Comparison of ENCODE assay signal across 1 mouse cellular context in genomic region chr12:102719552-102720315, GRCm38 (mm10).
TF ChIP-seq lines count a peak whose summit lies in the region.

No protein-coding gene starts in this region.

TF ChIP-seq in CH12.LX, 34 proteins besides CTCF, POLR2A, EP300 and RAD21:
- TF ChIP-seq JUND (conservative IDR thresholded peaks at IDR 0.05; ENCODE audit: low read depth, low read length): no peak
- TF ChIP-seq JUN (IDR thresholded peaks at IDR 0.05; ENCODE audit: insufficient read depth, low read depth, low read length): no peak
- peak; percentile 58; the same call in 1 of the 2 replicates for TF ChIP-seq MAFK (IDR thresholded peaks at IDR 0.05; ENCODE audit: insufficient replicate concordance, low read length)
- no peak for TF ChIP-seq IRF4 (IDR thresholded peaks at IDR 0.05; ENCODE audit: low read depth, low read length)
- 0 out of 2 replicates have a peak, but pooled peaks have one; percentile 22 for TF ChIP-seq MYC (IDR thresholded peaks at IDR 0.05; ENCODE audit: low read depth, low read length)
- TF ChIP-seq TBP (conservative IDR thresholded peaks at IDR 0.05; ENCODE audit: low read depth, low read length): no peak
- peak; percentile 63 for TF ChIP-seq ZC3H11A (IDR thresholded peaks at IDR 0.05; ENCODE audit: low read depth, low read length)
- no peak for TF ChIP-seq TCF12 (IDR thresholded peaks at IDR 0.05; ENCODE audit: low read depth, low read length)
- TF ChIP-seq SMC3 (IDR thresholded peaks at IDR 0.05; ENCODE audit: low read depth, low read length): peak; percentile 84
- TF ChIP-seq BHLHE40 (IDR thresholded peaks at IDR 0.05; ENCODE audit: low read depth, low read length): no peak
- TF ChIP-seq MAZ (IDR thresholded peaks at IDR 0.05; ENCODE audit: low read depth, low read length): no peak
- TF ChIP-seq CHD2 (IDR thresholded peaks at IDR 0.05; ENCODE audit: low read length): no peak
- TF ChIP-seq GABPA (IDR thresholded peaks at IDR 0.05; ENCODE audit: insufficient replicate concordance, low read depth, low read length): no peak
- no peak for TF ChIP-seq UBTF (IDR thresholded peaks at IDR 0.05; ENCODE audit: low read depth, low read length)
TF ChIP-seq in CH12.LX: peak in this region for 4.
